Mouse (Mus musculus): ENCODE measurements at regions not wholly inside any gene's neighbourhood (a gene's known extent, or its start where the extent isn't known, plus 50 kb on each side); places are given as distances from the start of the nearest gene placed in this dataset.

GRCm38 (mm10) chr1:186435336-186435972 lies 270.3 kb downstream of the Tgfb2 start:
- DNase-seq: no peak

GRCm38 (mm10) chr1:186434782-186435181 lies 271.0 kb downstream of the Tgfb2 start:
- no peak for DNase-seq

GRCm38 (mm10) chr1:186434007-186434406 lies 271.8 kb downstream of the Tgfb2 start:
- DNase-seq: no peak

DNA sequence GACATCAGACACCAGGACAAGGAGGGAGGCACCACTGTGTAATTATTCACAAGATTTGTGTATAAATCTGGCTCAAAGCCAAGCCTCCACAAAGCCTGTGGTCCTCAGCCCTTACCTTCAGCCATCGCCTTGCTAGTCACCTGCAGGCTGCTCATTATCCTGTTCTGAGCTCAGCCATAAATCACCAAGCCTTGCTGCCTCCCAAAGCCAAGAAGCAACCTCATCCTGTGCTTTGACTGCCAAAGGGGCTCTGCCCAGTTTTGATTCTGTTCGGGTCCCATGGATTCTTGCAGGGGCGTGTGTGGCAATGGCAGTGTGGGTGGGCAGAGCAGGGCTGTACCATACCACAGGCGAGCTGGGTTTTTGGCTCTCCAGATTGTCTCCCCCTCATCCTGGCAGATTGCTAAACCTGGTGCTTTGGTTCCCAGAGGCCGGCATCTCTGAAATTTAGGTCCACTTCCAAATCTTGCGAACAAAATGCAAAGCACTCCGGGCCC lies 272.6 kb downstream of the Tgfb2 start:
- no peak for DNase-seq

DNA sequence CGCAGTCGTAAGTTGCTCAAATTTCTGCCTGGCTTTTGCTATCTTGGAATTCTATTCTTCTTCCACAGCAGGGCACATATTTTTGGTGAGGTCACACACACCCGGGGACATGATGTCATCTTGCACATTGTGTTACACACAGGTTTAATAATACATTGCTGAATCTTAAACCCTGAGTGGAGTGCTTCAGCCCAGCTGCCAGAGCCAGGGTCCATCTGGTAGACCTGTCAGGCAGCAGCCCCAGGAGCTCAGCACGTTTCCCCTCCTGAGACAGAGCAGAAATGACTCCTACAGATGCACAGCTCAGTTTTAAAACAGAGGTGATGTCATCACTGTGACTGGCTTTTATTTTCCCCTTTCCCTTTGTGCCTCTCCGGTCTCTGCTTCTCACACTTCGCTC lies 280.4 kb downstream of the Tgfb2 start:
- DNase-seq: no peak

DNA sequence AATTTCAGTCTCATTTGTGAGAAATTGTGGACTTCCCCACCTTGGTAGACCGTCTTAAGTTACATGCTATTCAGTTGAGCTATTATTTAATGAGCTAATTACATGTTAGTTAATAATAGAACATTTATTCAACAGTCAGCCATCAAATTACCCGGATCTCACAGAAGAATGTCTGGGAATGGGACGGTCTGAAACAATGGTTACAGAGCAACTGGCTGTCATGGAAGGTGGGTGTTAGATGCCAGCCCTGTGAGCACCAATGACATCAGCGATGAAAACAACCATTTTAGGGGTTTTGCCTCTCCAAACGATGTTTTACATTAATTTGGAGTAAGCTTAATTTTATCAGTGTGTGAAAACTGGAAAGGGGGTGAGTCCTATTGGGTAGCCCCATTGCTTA lies 281.7 kb downstream of the Tgfb2 start:
- no peak for DNase-seq

DNA sequence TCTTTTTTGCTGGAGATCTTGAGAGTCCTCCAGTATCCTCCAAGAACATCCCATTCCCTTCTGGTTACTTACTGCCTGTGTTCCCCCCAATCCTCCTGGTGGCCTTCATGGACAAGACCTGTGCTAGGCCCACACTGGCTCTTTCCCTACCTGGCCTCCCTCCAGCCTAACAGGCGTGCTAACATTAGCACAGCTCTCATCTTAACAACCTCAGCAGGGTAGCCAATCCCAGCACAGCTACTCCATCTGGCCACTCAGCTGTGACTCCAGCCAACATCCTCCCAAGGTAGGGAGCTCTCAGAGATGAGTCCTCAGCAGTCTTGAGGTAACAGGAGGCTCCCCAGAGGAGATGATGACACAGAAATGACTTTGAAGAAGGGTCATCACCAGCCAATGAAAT lies 288.7 kb downstream of the Tgfb2 start:
- no peak for DNase-seq

GRCm38 (mm10) chr1:186415321-186415720 lies 290.5 kb downstream of the Tgfb2 start:
- no peak for DNase-seq

DNA sequence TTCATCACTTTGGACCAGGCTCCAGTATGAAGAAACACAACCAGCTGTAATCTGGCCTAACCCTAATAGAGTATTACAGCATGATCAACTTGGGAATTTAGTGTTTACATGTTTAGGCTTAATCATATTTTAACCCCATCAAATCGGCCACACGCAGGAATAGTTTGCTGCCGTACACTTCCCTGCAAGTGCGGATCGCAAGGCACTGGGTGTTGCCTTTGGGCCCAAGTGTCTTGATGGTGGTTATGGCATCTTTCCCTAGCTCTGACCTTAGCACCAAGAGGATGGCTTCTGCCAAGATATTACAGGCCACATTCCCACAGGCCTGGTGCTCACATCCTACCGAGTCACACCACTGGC lies 291.9 kb downstream of the Tgfb2 start:
- no peak for DNase-seq

GRCm38 (mm10) chr1:186413064-186413885 lies 292.5 kb downstream of the Tgfb2 start:
- no peak for DNase-seq

DNA sequence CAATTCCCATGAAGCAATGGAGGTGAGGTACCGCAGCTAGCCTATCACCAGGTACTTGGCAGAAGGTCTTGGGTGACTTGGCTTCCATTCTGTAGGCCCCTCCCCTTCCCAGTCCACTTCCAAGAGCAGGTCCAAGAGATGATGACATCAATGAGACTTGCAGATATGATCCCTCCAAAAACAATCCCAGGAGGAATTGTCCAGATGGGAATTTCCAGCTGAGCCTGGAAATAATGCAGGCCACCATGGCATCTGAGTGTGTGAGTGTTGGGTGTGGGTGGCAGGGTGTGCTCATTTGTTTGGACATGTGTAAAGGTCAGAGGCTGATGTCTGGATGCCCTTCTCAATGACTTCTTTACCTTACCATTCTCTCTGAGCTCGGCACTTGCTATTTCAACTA lies 293.5 kb downstream of the Tgfb2 start:
- DNase-seq: no peak

- DNase-seq: no peak
Observed at GRCm38 (mm10) chr1:186408986-186409441, 291.9 kb upstream of the Lyplal1 start.

DNA sequence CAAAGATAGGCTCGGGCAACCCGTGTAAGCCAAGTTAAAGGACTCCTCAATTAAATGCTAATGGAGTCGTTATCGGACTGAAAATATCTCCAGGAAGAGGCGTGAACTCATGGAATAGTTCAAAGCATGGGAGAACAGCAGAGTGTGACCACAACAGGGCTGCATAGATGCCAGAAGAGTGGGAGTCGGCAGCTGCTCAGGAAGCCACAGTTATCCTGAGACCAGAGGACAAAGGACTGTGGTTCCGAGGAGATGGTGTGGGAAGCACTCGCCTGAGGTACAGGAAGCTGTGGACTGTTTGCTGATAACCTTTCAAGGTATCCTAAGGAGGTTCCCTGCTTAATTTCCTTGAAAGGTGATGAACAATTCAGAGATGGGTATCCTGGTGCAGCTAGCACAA lies 290.5 kb upstream of the Lyplal1 start:
- no peak for DNase-seq

DNA sequence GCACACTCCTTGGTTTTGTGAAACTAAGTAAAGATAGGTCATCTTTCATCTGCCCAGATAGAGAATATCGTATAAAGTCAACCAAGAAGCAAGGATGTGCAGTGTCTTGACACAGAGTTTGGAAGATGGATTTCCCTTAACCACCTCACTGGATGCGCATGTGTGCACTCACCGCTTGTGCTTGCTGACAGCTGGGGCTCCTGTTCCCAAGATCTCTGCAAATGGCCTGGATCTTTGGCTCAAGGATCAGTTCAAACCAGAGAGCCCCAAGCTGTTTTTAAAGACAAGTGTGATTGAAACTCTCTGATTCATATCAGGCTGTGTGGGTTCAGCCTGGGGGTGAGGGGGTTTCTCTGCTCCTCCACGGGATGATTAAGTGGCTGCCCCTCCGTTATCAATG lies 288.6 kb upstream of the Lyplal1 start:
- no peak for DNase-seq

GRCm38 (mm10) chr1:186399762-186400161 lies 282.7 kb upstream of the Lyplal1 start:
- DNase-seq: no peak

DNA sequence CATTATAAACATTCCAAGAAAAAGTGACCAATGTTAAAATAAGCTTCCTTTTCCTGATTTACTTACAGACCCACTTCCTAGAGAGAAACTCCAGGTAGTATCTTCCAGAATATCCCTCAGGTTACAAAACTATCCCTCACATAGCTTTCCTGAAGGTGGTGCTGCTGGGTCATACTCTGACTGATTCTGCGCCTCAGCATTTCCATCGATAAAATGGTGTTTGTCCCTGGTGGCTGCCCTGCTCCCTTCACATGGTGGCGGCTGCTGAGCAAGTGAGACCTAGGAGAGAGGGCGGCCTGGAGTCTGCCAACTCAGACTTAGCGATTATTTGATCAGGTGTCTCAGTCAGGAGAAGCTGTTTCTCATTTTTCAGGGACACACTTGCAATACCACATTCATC lies 275.9 kb upstream of the Lyplal1 start:
- no peak for DNase-seq

GRCm38 (mm10) chr1:186384440-186384839 lies 267.3 kb upstream of the Lyplal1 start:
- DNase-seq: no peak

- DNase-seq: no peak
Observed at GRCm38 (mm10) chr1:186383453-186383852, 266.3 kb upstream of the Lyplal1 start.

DNA sequence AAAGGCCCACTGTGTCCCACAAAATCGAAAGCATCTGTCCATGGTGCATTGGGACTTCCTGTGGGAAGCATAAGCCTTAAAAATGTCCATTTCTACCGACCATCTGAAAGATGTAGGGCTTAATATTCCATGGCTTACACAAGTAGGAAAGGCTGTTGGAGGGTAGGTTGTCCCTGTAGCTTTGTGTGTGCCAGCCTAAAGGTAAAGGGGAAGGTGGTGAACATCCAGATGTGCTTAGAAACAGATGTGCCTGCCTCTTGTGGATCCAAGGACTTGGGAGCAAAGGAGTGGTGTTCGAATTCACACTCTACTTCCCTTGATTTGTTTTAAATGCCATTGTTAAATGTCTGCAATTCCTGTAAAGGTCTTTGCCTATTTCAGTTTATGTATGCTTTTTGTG lies 265.9 kb upstream of the Lyplal1 start:
- DNase-seq: no peak

GRCm38 (mm10) chr1:186379938-186380847 lies 263.1 kb upstream of the Lyplal1 start:
- no peak for DNase-seq

DNA sequence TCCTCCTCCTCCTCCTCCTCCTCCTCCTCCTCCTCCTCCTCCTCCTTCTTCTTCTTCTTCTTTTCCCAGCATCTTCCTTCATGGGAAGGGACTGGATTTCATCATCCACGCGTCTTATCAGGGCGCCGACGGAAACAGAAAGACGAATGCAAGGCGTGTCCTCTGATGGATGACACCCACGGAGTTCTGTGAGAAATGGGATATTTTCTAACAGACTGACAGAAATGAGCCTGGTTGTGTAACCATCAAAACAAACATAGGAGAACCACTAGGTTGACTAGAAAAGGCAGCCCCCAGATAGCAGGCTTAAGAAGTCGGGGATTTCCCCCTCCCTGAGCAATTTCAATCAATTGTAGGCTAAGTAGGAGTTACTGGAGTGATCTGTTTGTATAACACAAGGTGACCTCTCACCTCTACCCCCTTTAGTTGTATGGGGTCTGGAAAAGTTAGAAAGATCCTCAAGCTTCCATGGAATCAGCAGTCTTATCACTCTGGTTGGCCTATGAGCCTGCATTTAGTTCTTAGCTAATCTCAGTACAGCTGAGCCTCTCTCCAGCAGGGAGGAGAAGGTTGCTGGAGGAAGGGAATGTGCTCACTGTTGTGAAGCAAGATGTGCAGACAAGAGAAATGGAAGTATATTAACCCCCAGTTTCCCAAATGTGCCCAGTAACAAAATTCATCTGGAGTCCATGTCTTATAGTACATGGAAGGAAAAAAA lies 260.0 kb upstream of the Lyplal1 start:
- no peak for DNase-seq

DNA sequence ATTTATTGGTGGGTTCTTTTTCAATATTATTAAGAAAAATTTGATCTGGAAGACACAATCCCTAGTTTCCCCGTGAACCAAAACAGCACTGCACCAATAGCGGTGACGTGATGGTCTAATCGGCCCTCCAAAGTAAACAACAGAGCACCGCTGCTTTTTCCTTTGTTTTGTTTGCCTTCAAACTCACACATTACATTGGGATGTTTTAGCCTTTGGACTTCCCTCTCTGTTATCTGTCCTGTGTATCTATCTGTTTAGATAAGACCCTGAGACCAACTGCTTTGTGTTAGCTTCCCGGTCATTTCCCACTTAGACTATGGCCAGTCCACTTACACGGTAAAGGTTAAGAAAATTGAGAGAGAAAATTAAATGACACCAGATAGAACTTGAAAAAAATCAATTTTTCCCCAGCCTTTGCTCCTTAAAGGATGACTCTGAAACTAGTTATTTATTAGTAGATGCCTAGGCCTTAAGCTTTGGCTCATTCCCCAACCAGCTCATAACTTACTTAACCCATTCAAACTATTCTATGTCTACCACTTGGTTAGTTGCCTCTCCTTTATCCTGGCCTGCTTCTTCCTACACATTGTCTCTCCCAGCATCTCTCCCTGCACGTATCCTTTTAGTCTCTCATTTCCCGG lies 257.0 kb upstream of the Lyplal1 start:
- DNase-seq: no peak

Data from thymus, postnatal 25 days (tissue).